Mouse (Mus musculus): ENCODE data around the gene Sptlc2.
"Not testable (repeated sequence)": the region's sequence is repeated elsewhere in the genome, so short reads cannot be mapped to it uniquely, and the experiment has no call there.

The Sptlc2 gene

DNA sequence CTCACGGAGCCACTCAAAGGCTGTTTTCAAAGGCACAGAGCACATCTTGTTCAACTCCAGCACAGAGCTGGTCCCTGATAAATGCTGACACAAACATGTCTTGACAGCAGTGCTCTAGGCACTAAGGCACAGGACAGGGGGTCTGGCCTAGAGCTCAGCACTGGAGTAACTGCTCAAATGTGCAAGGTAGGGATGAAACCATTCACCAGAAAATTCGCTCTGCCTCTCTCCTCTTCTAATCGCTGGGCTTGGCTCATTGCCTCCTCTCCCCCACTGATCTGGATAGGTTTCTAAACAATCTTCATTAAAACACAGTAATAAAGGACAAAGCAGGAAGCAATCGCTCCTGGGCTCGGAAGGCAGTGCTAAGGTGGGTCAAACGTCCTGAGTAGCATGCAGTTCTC, 57.1 kb downstream of the Sptlc2 start:
- DNase-seq (ENCODE audit: low read depth, low spot score), result no peak

DNA sequence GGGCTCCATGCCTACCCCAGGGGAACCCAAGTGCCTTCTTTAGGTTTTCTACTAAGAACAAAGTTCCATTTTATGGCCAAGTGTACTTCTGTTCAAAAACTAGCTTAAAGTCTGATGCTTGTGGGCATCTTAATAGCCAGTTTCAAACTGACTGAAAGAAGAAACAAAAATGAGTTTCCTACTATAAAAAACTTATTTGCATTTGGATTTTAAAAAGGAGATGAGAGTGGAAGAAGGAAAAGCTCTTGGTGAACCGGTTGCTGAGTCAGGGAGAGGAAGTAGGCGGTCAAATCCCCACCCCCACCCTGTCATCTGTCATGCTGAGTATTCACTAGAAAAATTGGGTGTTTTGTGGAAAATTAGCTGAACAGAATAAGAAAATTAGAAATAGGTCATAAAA, 57.9 kb downstream of the Sptlc2 start:
- DNase-seq (ENCODE audit: low read depth, low spot score), result no peak

DNA sequence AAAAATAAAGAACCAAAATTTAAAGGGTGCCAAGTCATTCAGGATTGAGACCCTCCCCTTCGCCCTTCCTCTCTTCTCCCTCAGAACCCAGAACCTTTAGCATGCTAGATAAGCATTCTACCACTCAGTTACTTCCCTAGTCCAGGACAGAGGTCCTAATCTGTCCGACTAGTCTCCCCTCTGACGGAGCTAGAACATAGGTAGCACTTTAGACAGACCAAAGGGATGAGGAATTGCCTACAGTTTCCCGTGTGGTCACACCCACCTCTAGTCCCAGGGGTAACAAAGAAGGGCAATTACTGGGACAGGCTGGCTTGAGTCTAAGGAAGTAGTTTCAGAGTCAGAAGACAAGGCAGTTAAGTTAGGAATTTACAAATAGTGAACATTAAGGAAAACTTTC, 60.1 kb downstream of the Sptlc2 start:
- no peak for DNase-seq (ENCODE audit: low read depth, low spot score)

DNA sequence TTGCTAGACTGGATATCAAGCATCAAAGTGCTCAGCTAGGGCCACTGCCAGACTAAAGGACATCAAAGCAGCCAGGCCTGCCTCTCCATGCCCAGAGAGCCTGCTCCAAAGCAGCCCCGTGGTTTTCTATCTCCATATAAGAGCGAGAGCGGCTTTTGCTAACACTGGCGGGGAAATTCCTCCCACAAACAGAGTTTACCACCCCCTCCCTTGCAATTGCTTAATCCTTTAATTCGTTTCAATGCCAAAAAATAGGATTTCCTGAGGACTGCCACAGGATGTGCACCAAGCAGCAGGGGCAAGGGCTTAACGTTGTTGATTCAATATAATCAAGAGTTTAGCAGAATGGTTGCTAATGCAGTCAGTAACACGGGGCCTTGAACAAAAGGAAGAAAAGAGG, 60.5 kb downstream of the Sptlc2 start:
- DNase-seq (ENCODE audit: low read depth, low spot score), result no peak

DNA sequence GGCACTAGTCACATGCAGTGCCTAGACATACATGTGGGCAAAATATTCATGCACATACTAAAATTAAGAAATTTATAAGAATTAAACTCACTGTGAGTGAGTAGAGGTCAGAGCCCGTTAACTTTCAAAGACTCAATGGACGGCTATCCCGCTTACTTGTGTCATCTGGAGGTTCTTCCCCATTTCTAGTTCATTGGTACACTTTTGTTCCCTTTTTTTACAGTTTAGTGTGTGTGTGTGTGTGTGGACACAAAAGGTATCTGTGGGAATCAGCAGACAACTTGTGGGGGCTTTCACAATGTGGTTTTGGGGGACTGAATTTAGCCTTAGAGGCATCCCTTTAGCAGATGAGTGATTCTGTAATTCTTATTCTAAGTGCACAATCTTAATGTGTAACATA, 62.7 kb downstream of the Sptlc2 start:
- no peak for DNase-seq (ENCODE audit: low read depth, low spot score)

DNA sequence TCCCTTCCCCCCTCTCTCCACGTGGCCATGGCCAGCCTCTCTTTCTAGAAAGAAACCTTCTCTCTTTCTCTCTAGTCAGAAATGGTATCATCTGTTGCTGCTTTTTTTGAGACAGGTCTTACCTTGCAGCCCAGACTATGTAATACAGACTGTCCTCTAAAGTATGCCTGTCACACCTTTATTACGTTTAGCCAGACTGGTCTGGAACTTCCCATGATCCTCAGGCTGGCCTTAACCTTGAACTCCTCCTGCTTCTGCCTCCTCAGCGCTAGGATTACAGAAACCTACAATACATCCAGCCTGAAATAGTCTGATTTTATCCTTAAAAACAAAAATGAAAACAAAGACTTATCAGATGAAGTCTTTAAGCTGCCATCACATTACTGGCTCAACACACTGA, 68.9 kb downstream of the Sptlc2 start:
- DNase-seq (ENCODE audit: low read depth, low spot score), result no peak

DNA sequence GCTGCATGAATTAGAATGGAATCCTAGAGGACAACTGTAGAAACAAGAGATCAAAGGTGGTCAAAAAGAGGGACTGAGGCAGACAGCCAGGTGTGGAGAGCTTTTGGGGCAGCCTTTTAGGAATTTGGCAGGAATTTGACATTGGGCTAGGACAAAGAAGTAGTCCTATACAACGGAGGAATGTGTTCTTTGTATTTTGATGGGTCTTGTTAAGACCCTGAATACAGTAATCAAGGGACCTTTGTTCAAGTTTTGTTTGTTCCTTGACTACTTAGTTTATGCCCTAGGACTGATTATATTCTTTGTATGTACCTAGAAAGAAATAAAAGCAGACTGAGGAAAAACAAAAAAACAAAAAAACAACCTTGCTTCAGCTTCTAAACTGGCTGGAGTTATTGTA, 70.2 kb downstream of the Sptlc2 start:
- DNase-seq (ENCODE audit: low read depth, low spot score), result peak; percentile 76

DNA sequence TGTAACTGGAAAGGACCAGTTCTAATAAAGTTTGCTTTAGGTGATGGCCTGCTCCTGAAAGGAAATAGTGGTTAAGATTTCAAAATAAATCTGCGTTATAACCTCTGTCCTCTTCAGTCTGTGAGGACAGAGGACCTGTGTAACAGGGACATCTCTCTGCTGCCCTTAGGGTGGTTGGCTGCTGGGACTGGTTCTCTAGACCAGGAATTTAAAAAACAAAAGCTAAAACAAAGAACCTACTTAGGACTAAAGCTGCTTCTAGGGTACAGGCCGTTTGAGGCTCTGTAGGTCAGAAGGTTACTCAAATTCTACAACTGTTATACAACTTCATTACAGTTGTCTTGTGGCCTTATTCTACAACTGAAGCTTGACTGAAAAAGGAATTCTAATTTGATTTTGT, 75.1 kb downstream of the Sptlc2 start:
- no peak for DNase-seq (ENCODE audit: low read depth, low spot score)

DNA sequence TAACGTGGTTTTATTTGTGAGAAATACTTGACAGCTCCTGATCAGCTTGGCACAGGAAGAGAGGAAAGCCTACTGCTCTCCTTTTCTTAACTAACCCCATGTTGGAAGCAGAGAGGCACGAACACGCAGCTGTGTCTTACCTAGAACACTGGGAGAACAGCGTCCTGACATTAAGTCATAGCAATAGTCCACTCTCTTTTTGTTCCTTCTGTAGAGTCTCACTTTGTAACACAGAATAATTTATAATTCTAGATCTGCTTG, 81.6 kb downstream of the Sptlc2 start:
- not testable (repeated sequence) for DNase-seq (ENCODE audit: low read depth, low spot score)

DNA sequence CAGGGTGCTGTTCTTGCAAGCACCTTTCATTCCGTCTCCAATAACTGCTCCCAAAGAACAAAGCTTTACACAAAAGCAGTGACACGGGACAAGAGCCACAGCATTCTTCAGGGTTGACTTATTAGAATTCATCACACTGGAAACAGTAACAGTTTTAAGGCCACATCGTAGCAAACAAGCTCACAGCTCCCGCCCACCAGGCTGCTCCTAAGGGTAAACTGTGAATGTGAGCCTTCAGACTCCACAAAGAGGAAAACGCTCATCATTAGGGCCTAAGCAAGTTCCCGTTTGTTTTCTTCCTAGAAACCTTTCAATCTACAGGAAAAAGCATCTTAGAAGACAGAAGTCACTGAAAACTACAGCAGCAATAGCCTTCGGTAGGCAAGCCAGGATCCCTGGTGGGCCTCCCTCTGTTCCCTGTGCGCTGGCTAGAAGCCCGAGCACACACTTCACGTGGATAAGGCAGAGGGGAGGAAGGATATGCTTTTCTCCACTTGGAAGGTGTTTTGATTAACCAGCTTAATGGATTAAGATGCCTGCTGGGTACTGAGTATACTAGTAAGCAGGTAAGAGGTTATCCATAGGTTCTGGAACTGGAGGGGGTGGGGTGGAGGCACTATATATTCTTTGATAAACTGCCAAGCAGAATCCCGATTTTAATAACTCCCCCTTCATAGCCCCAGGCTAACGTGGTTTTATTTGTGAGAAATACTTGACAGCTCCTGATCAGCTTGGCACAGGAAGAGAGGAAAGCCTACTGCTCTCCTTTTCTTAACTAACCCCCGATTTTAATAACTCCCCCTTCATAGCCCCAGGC, 82.2 kb downstream of the Sptlc2 start:
- DNase-seq (ENCODE audit: low read depth, low spot score), result no peak

DNA sequence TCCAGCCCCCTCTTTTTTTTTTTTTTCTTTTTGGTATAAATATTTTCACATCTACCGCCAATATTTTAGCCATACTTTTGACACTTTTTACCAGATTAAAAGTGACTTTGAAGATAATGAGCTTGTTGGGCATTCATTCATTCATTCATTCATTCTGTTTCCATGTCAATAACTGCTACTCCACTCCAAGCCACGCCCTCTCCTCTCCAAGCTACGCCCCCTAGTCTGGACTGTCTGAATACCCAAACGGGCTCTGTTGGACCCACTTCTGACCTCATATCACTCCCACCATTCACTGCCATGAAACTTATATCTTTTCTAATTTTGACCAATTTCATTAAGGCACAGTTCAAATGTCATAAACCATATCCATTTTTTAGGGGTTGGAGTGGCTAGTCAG, 87.0 kb downstream of the Sptlc2 start:
- DNase-seq (ENCODE audit: low read depth, low spot score), result no peak

DNA sequence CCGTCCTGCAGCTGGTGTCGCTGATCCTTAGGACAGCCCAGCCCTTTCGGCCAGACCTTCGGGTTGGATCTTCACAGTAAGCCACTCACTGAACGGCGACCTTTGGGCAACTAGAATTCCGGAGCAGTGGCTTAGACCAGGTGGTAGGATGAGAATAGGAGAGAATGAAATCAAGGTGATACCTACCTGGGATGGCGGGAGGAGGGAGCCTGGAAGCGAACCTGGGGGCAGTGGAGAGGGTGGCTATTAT, 87.8 kb downstream of the Sptlc2 start:
- DNase-seq (ENCODE audit: low read depth, low spot score), result no peak

DNA sequence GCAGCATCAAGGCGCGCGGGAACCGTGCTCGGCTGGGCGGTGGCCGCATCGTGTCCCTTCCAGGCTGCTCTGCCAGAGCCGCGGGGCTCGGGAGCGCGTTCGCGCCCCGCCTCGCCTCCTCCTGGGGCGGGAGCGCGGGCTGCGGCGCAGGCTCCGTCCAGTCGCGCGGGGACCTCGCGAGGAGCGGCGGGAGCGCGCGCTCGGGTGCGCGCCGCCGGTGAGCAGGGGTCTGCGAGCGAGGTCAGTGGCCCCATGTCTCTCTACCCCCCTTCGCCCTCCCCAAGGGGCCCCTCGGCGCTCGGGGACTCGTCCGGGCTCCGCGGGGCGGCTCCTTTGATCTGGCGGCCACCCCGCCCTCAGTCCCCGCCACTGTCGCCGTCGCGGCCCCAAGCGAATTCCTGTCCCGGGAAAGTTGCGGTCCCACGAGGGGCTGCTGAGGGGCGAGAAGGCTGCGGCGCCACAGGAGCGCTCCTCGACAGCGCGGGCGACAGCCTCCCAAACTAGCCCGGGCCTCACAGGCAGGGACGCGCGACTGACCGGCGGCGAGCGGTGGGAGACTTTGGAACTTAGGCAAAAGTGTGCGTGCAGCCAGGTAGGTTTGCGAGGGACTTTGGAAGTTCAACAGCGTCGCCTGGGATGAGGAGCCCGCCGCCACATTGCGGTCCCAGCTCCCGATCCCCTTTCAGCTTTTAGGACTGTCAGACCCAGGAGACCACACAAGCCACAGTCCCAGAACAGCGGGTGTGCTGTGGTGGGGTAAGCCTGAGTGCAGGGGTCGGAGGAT, 88.3 kb downstream of the Sptlc2 start, which contains the start of gene Ism2:
Ism2 (minus strand) TSS at position 49 of the 784 bp plus-strand sequence.
- DNase-seq (ENCODE audit: low read depth, low spot score), result no peak

DNA sequence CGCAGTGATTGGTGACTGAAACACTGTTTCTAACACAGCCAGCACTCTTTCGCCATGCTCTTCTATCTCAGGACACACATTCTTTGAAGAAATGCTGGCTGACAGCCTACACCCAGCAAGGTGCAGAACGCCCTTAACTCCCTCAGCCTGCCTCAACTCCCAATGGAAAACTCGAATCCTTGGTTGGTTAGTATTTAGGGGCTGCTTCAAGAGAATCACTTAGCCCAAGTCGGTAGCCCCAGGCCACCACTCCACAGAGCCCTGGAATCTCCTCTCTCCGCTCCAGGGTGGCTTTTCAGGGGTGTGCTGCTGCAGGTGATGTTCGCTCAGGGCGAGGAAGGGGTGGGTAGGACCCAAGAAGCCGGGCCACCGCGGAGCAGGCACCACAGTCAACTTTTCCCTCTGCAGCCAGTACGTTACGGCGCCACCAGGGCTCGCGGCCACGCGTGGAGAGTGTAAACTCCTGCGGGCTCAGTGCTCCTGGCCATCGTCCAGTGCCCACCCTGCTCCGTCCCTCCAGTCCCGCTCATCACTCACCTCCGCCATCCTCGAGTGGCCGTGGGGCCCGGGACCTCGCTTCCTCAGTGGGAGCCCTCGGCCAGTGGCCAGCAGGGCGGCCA, 89.0 kb downstream of the Sptlc2 start:
- DNase-seq (ENCODE audit: low read depth, low spot score), result no peak

DNA sequence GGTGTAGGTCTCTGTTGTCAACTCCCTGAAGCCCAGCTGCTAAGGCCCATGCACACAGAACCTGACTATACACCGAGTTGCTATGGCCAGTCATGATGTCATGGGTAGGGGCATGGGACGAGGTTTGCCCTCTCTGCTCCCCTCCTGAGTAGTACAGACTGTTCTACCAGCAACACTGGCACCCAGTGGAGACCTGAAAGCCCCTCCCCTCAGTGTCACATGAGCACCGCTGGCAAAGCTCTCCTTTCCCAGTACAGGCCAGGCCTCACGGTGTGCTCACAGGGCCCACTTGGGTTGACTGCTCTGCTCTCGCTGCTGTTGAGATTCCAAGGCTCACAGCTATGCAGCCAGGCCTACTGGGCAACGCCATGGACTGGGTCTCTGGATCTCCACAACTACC, 94.2 kb downstream of the Sptlc2 start:
- DNase-seq (ENCODE audit: low read depth, low spot score), result no peak

DNA sequence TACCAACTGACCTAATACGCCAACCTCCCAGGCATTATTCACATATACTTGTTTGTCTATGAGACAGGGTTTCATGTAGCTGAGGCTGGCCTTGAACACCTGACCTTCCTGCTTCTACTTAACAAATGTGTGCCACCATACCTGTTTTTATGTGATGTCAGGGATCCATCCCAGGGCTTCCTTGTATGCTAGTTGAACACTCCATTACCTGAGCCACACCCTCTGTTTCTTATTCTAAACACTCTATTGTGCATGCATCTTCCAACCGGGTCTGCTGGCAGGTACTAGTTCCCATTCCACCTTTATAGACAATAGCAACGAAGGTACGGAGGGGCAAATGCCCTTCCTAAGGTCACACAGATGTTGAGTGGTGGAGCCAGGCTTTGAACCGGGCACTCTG, 99.1 kb downstream of the Sptlc2 start:
- no peak for DNase-seq (ENCODE audit: low read depth, low spot score)

DNA sequence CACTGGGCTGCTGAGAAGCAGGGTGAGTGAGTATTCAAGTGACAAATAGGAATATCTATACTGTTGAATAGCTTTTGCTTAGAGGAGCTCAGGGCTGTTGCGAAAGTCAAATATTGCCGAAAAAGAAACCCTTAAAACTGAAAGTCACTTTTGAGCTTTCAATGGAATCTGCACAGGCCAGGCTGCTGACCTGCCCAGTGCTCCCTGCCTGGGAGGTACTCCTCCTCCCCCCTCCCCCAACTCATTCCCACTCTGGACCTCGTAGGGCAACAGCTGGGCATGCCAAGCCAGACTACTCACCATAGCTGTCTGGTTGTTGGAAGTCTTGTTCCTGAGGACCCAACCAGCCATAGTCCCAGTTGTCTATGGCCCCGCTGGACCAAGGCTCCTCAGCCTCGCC, 103.4 kb downstream of the Sptlc2 start:
- no peak for DNase-seq (ENCODE audit: low read depth, low spot score)

DNA sequence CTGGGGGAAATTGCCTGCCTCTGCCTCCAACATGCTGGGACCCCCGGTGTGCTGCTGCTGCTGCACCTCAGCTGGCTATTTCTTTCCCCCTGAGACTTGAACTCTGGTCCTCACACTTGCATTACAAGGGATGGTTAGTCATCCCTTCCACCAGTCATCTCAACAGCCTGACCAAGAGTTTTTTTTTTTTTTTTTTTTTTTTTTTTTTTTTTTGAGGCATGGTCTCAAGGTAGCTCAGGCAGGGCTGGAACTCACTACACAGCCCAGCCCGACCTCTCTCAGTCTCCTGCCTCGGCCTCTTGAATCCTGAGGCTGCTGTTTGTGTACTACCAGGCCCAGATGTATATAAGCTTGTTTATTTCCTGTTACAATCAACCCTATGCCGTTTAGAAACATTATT, 103.9 kb downstream of the Sptlc2 start:
- DNase-seq (ENCODE audit: low read depth, low spot score), result no peak

DNA sequence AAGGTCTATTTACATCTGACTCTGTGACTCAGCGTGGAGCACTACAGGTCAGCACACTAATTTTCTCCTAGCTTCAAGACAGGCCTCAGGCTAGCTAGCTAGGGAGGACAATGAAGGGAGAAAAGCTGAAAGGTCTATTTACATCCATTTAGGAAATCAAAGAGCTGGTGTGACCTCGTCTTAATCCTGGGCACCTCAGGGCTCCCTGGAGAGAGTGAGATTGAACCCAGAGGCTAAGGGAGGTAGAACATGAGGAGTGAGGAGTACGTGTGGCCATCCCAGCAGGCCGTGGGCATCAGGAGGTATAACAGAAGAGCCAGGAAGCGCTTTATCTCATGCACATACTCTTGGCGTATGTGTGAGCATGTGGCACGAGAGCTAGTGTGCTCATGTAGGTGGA, 104.4 kb downstream of the Sptlc2 start:
- DNase-seq (ENCODE audit: low read depth, low spot score), result no peak

DNA sequence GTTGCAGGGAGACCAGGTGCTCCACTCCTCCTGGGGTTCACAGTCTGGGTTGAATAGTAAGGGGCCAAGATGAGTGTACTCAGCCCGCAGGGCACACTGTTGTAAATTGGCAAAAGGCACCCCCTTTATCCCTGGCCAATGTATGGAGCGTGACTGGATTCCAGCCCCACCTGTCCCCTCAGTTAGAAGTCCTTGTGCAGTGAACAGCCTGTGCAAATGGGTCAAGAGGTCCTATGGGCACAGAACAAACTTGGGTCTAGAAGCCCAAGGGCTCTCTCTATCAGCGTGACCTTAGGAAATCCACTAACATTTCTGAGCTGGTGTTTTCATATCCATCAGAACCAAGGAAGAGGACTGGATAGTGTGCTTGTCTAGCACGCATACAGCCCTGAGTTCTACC, 105.4 kb downstream of the Sptlc2 start:
- DNase-seq (ENCODE audit: low read depth, low spot score), result no peak

DNA sequence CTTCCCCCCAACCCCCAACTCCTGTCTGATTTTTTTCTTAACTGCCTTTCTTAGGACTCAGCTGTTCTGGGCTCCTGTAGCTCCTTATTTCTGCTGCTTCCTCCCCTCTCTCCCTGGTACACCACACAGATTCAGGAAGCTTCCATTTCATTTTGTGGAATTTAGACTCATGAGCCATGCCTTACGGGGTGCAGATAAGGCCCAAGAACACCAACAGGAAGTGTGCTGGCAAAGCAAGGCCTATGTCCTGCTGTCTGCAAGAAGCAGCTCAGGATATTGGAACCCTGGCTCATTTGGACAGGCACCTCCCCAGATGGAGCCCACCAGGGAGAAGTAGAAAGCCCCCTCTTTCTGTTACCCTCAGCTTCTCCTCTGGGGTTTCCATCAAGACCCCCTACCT, 106.4 kb downstream of the Sptlc2 start:
- no peak for DNase-seq (ENCODE audit: low read depth, low spot score)

DNA sequence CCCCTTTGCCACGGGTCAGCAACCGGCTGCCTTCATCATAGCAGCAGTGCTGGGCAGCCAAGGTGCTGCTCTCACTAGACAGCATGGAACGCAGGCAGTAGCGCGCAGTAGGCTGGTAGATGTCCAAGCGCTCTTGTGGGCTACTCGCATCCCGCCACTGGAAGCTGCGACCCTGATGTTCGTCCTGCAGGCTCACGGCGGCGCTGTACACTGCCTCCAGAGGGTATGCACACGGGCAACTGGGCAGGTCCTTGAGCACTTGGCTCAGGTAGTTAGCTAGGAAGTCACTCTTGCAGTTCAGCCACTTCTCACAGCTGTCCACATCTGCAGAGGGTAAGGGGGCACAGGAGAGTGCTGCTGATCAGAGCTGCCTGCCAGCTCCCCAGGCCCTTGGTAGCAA, 108.3 kb downstream of the Sptlc2 start:
- DNase-seq (ENCODE audit: low read depth, low spot score), result no peak

DNA sequence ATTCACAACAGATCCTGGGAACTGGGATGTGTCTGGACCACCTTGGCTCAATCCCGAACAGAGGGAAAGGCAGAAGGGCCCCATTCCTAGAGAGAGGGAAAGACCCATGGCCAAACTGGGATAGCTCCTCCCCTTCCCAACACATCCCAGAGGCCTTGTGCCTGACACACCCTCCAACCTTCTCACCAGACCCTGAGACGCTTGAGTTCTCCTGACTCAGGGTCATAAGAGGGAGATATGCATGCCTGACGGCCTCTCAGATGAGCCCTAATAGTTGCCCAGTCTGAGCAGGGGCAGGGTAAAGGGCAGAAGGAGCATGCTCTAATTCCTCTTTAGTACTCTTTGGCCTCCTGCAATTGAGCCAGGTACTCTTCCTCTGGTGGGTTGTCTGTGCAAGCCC, 108.8 kb downstream of the Sptlc2 start:
- no peak for DNase-seq (ENCODE audit: low read depth, low spot score)

Measured in WW6 (cell line).